Mouse (Mus musculus): Measurements from ENCODE around the gene Il10.

DNA sequence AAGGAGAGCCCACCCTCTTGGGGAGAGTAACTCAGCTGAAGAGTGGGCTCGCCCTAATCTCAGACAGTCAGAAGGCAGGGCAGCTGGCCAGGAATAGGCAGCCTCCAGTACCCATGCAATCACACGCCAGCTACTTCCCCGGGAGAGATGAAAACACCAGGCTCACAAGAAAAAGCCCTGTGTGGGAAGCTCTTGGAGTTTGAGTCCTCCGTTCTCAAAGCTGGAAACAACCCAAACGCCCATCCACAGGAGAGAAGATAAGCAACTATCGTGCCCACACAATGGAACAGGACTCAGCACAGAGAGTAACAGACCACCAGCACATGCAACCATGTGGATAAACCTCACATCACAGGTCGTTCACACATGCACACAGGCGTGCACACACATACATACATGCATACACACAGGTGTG, 54.9 kb downstream of the Il10 start:
- TF ChIP-seq CTCF (IDR thresholded peaks at IDR 0.05; ENCODE audit: extremely low read depth, insufficient read length, insufficient replicate concordance, low read depth, low read length): no peak
- TF ChIP-seq POLR2A (IDR thresholded peaks at IDR 0.05; ENCODE audit: low read depth, low read length): no peak

Data from small intestine, adult 2 months (tissue).